Mouse (Mus musculus) frontal cortex, postnatal 36 days (tissue): ENCODE data around the gene Srgn.
"Not testable (repeated sequence)": the region's sequence is repeated elsewhere in the genome, so short reads cannot be mapped to it uniquely, and the experiment has no call there.

Source experiments
- DNase-seq, 2 experiments: peaks; one replicate each; pipeline ENCODE4 v3.0.0; 2022; ENCODE audit warnings: low spot score in 2 of 2

Gene Srgn

GRCm38 (mm10) chr10:62521763-62522162 is 5.5 kb downstream of the Srgn start:
- DNase-seq = no peak

- no peak for DNase-seq
Measured at GRCm38 (mm10) chr10:62520911-62521310, 6.3 kb downstream of the Srgn start.

GRCm38 (mm10) chr10:62517511-62517910 is 9.7 kb downstream of the Srgn start:
- no peak for DNase-seq

- no peak for DNase-seq
Measured at GRCm38 (mm10) chr10:62512855-62513254, 14.4 kb downstream of the Srgn start.

- DNase-seq = no peak
Measured at GRCm38 (mm10) chr10:62511528-62511927, 15.7 kb downstream of the Srgn start.

GRCm38 (mm10) chr10:62509032-62509656 is 18.1 kb downstream of the Srgn start:
- DNase-seq = no peak

- DNase-seq = no peak
Measured at GRCm38 (mm10) chr10:62508459-62508858, 18.8 kb downstream of the Srgn start.

GRCm38 (mm10) chr10:62507591-62508308 is 19.5 kb downstream of the Srgn start:
- DNase-seq = no peak

GRCm38 (mm10) chr10:62507071-62507470 is 20.2 kb downstream of the Srgn start:
- DNase-seq = no peak

- no peak for DNase-seq
Measured at GRCm38 (mm10) chr10:62506019-62506556, 21.2 kb downstream of the Srgn start.

GRCm38 (mm10) chr10:62505224-62505983 is 21.8 kb downstream of the Srgn start:
- no peak for DNase-seq

- DNase-seq = no peak
Measured at GRCm38 (mm10) chr10:62503836-62504628, 23.2 kb downstream of the Srgn start.

GRCm38 (mm10) chr10:62503353-62503752 is 23.9 kb downstream of the Srgn start:
- DNase-seq = no peak

GRCm38 (mm10) chr10:62501951-62502350 is 25.3 kb downstream of the Srgn start:
- no peak for DNase-seq

GRCm38 (mm10) chr10:62500916-62501615 is 26.2 kb downstream of the Srgn start:
- DNase-seq = no peak

- peak; percentile 45 to 56 for DNase-seq
Measured at GRCm38 (mm10) chr10:62500088-62500915, 26.9 kb downstream of the Srgn start.

GRCm38 (mm10) chr10:62491681-62492080 is 35.6 kb downstream of the Srgn start:
- not testable (repeated sequence) for DNase-seq

GRCm38 (mm10) chr10:62488266-62488665 is 39.0 kb downstream of the Srgn start:
- peak; percentile 11 to 35 for DNase-seq

GRCm38 (mm10) chr10:62486618-62487415 is 40.4 kb downstream of the Srgn start, which contains the start of gene Vps26a:
TSS of gene Vps26a (minus strand) at chr10:62486805.
- peak; percentile 97 for DNase-seq
